Mouse (Mus musculus) cerebellum, adult 18-20 months (tissue): Measurements from ENCODE around the gene Ccdc149.
A peak's percentile ranks its signal among the peaks of the same experiment; 100 is the strongest.

Experiments used
- DNase-seq, 2 experiments: peaks; one replicate each; pipeline ENCODE4 v3.0.0; 2021

Gene Ccdc149

DNA sequence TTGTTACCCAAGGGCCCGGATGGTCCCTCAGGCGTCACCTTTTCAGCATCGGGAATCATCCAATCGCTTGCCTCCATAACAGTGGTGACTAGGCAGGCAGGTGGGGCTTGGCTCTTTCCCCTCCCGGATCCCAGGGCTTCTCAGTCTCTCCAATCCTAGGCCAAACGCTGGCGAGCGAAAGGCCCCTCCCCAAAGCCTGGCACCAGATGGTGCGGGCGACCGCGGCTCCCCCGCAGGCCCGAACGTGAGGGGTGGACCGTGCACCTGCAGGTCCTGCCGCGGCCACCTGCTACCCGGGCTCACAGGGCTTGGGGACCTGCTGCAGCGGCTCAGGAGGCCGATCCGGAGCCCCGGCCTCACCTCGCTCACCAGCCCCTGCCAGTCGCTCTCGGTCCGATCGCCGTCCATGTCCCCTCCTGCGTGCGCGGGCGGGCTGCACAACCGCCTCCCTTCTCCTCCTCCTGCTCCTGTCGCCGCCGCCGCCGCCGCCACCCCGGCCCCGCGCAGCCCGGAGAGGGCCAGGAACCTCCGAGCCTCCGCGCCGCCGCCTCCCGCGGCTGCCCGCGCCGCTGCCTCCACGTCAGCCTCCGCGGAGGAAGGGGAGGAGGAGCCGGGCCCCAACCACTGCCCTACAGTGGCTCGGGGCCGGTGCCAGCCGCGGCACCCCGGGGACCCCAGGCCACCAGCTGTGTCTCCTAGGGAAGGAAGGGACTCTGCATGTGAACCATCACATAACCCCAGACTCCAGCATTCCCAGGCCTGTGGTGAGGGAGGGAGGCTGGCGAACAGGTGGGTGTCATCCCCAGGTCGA is at the start of gene Ccdc149:
Gene Ccdc149, minus strand, starts transcription at position 531 of the 811 bp plus-strand sequence.
- peak; percentile 90 to 93 for DNase-seq

DNA sequence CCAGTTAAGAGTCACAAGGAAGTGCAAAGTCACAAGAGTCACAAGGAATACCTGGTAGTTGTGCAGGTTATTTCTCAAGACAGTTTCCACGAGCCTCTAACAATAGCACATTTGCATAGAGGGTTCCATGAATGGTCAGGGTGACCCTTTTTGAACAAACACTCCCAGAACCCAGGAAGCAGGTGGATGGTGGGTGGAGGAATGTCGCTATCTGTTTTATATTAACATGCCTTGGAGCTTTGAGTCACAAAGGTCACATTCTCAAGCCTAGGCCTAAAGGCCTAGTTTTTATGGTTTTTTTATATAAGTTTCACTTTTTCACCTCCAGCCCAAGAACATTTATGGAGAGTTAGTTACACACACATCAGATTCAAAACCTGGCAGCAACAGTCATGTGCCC is 48.6 kb upstream of the Ccdc149 start:
- DNase-seq = no peak

DNA sequence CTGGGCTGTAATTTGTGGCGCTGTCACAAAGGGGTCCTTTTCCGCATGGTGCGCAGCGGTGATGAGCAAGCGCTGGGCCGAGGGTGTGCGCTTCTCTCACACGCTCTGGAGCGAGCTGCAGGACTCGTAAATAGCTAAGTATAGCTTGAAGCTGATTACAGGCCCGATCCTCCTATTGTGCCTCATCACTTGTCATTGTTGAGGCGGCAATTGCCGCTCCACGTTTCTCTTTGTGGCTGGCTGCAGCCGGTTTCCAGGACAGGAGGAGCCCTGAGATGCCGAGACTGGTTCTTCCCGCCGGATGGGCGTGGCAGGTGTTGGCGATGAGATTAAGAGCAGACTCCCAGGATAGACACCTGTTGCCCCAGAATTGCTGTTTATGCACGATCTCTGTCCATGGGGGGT is 44.8 kb upstream of the Ccdc149 start:
- peak; percentile 29 to 39 for DNase-seq

DNA sequence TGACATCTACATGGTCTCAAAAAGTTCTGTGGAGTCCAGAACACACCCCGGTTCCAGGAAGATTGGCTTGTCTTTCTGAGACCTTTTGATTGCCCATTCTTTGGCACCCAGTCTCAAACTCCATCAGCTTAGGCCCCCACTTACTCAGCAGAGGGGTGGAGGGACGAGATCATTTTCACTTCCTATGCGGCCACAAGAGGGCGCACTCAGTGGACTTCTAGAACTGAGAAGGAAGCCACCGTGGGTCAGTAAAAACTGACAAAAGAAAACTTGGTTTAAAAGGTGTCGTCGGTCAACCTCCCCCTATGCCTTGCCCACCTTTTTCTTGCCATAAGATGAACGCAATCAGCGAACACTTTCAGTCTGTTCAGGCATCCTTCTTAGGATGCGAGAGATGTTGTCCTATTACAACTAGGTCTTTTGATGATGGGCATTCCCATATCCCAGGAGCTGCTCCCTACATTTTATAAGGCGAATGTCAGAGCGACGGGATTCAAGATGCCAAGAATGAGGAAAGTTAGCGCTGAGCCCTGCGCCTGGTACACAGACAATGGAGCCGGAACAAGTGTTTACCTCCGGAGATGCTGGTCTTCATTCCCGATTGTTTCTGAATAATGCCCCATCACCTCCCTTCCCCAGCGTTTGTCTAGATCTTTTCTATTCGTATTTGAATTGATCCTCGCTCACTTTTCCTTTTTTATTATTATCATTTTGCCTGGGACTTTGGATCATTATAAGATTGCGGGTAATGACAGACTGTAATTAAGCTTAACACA is 44.1 kb upstream of the Ccdc149 start:
- peak; percentile 80 to 84 for DNase-seq

DNA sequence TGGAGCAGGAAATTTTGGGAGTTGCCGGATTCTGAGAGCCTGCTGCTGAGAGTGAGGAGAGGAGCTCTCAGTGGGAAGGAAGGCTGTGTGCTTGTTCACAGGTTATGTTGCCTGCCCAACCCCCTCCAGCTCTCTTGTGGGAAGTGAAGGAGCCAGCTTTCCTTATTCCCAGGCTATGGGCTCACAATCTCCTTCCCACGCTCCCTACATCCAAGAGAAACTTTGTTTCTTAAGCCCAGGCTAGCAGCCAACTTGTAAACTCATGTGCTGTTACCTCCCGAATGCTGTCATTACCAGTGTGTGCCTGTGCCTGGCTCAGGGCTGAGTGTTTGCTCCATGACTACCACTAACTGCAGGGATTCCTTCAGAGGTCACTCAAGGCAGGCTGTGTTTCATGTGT is 39.8 kb upstream of the Ccdc149 start:
- no peak for DNase-seq

DNA sequence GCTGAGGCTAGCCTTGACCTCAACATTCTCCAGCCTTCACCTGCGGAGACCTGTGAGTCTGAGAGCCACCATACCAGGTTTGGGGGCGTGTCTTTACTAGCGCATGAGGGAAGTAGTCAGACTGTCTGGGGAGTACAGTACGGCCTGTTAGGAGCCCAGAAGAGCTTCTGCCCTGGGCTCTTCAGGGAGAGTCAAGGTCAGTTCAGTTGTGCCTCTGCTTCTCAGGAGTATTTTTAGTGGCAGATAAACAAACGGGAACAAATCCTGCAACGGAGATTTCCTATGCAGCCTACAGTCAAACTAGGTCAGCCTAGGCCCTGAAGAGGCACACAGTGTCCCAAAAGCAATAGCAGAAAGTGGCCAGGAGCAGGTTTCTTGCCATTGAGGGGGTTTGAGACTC is 38.1 kb upstream of the Ccdc149 start:
- DNase-seq = no peak

DNA sequence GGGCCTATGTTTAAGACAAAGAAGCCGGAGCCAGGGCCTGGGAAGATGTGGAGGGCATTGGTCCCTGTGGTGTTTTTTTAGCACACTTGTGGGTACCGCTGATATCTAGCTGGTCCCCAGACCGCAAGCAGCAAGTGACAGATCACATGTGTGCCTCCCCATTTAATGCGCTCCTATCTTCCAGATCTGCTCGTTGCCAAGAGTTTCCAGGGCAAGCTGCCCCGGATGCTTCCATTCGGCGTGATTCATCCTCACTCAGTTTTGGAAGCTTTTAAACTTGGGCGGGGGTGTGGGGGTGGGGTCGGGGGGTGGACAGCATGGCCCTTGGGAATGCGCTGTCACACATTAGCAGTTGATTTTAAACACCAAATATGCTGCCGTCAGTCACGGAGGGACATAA is 33.3 kb upstream of the Ccdc149 start:
- DNase-seq = no peak

DNA sequence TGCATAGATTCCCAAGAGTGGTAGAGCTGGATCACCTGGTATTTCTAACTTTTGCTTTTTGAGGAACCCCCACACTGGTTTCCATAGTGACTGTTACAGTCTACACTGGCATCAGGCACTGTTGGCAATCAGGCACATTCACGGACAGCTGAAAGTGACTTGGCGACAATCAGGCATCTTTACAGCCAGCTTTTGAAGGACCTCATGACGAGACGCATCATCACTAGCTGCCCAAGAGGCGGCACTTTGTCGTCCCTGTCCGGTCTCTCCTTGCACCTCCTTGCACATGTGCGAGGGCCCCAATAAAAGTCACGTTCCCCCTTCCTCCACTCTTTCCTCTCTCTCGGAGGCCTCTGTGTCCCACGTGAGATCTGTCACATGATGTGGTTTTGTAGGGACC is 32.8 kb upstream of the Ccdc149 start:
- no peak for DNase-seq

DNA sequence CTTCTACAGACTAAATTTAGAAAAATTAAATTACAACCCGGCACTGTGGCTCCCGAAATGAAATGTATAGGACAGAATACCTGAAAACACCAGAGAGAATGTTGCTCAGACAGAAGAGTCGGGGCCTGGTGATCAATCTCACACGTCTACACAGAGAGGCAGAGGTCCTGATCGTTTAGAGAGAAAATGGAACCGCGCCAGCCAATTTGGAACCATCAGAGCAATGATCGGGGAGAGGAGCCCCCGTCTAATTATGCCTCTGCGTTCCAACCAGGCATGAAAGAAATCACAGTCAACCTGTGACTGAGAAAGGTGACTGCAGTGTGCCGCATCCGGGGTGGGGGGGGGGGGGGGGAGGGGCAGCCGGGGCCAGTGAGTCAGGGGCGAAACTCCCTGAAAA is 24.4 kb upstream of the Ccdc149 start:
- no peak for DNase-seq

DNA sequence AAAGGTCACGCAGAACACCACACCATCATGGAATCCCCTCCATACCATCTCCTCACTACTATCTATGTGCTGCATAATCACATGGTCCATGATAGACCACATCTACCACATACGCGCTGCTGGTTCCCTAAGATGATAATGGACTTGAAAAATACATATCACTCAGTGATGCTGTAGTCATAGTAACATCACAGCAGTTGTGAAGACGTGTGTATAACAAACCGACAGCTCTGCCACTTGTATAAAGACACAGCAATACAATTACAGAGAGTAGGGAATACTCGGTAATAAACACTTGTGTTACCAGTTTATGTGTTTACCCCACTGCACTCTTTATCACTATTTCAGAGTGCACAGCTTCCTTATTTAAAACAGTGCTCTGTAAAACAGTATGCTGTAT is 20.2 kb upstream of the Ccdc149 start:
- DNase-seq = no peak

DNA sequence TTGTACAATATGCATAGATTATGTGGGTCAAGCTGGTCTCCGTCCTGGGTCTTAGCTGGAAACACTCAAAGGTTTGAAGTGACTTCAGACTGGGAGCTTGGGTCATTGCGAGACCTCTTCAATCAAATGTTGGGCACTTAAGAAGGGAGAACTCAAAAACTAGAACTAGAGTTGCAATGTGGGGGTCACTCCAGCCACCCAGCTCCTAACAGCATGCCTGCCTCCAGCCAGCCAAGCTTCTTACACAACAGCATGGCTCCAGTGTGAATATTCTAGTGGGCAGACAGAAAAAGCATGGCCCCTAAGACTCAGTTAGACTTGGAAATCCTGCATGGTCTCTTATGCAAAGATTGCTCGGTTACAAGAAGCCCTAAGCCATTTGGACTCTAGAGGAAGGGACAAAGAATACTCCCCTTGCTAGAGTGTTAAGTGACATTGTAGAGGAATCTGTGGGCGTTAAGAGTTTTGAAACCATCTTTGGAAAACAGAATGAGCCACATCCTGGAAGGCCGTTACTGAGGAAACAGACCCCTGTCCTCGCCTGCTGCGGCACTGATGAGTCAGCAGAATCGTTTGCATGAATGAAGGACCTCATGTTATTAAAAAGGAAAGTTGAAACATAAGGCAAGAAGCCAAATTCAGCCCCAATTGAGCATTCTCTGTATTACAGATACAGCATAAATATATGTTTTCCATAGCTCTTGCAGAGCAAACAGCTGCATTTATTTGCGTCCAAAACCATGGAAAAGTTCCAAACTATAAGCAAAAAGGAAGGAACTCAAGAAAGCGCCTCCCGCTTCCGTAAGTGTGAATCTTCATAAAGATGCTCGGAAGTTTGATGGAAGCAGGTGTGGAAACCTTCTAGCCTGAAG is 16.5 kb upstream of the Ccdc149 start:
- DNase-seq = no peak

DNA sequence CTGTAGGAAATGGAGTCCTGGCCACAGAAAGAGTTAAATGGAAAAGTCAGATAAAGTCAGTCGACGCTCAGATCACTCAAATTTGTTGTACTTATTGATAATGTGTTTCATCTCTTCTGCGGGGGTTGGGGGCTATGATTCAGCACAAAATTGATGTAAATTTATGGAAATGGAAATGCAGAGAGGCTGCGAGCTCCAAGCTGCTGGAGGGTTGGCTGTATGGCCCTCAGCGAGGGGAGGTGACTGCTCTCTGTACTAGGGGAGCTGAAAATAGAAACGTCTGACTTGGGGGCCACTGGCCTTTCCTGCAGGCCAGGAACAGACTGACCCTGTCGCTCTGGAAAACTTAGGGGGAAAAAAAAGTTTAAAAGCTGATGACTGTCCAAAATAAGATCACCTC is 5.5 kb upstream of the Ccdc149 start:
- DNase-seq = no peak

DNA sequence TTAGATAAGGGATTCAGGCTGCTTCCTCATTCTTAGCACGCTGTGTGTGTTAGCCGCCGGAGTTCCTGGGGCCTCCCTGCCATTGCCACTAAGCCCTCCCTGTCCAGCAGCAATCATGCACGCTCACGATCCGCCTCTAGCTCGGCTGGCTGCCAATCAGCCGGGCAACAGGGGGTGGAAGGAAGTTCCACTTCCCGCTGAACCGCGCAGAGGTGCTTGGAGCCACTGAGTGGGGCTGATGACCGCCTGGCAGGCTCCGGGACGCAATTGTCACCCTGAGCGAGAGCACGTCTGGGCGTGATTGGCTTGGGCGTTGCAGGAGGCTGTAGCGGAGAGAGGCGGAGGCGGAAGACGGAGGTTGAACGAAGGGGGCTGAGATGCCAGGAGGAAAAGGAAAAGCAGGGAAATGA is 5.0 kb upstream of the Ccdc149 start:
- peak; percentile 69 to 72 for DNase-seq

DNA sequence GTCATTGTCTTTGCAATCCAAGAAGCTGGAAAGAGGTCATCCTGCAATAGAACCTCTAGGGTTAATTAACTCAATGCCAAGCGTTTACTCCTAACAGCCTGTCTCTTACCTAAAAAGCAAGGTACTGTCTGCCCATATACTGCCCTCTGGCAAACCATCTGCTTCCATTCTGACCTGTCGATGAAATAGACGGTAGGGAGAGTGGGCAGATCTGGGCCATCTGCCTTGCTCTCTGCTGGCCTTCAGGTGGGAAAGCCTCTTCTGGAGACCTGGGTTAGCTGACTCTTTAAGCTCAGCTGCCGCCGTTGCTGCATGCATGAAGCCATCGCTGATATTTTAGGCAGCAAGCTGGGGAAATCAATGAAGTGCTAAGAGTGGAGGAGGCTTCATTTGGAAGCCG is 2.7 kb upstream of the Ccdc149 start:
- DNase-seq = peak in 1 of 2 experiments; percentile 28

DNA sequence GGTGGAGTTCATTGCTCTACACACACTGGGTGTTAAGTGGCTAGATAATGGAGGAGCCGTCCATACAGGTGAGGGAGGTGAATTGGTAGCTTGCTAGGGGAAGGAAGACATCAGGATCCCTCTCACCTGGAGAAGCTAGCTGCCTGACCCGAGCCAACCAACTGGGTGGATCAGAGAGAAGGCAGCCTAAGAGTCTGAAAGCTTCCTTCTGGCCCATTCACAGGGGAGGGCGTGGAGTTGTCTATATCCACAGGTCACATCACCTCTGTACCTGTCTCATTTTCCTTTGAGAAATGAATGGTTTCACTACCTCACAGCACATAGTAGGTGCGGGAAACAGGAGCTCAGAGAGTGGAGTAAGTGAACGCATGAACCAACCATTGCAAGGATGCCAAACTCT is 770 bp downstream of the Ccdc149 start:
- no peak for DNase-seq

DNA sequence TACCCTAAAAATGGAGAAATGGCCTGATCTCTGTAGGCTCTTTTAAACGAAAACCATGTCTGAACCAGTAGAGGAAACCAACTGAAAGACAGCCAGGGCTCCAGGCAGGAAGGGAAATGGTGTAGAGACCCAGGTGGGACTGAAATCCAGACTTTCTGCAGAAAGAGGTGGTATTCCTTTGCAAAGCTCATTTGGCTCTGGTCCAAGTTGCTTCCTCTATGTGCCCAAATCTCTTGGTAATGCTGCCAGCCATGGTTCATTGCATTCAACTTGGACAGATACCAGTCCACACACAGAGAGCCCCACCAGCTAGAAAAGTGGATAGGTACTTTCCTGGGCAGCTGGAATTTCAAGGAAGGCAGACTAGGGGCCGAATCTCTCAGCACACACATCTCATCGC is 3.5 kb downstream of the Ccdc149 start:
- DNase-seq = no peak

DNA sequence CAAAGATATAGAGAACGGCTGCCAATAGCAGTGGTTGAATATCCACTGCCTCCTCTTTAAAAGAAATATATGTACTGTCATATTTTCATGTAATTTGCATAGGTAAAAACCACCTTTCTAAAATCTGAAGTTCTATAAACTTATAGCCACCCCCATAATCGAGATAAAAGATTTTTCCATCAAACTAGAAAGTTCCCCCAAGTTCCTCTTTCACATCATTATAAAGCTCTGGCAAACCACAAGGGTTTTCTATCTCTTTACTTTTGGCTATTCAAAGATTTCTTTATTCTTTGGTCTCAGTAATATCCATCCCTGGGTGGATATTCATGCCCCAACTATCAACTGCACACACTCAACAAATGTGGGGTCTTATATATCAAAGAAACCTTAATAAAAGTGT is 8.9 kb downstream of the Ccdc149 start:
- DNase-seq = no peak

DNA sequence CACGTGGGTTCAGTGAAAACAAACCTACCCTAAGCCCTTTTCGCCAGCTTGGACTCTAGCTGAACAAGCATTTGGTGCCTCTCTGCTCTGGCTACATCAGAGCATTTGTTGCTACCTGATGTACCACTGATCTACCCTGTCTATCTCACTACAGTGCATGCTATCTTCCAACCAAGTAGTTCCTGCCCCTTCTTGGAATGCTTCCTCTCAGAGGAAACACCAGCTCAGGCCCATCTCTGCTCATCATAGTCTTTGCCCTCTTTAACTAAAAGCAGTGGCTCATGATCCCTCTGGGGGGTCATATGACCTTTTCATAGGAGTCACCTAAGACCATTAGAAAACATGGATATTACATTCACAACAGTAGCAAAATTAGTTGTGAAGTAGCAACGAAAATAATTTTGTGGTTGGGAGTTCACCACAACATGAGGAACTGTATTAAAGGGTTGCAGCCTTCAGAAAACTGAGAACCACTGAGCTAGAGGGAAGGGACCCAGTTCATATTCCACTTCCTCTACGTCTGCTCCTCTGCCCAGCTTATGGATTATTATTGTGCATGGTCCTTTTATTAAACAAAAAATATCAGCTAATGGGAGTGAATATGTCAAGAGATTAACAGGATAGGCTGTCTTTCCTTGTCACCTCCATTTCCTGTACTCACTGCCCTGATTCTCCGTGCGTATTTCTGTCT is 9.7 kb downstream of the Ccdc149 start:
- no peak for DNase-seq

DNA sequence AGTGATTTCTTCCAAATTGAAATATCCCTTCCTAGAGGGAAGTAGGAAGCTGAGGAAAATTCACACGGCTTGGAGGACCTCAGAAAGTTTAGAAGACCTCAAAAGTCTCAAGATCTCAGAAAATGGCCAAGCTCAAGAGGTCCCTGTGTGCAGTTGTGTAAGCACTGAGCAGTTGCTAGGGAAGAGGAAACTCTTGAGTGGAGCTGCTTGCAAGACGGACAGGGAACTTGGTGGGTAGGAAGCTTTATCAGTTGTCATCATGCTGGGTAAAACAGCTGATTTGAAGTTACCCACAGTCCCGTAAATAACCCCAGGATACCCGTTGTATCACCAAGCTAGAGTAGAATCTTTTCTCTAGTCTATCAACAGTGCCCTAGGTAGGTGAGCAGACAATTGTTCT is 12.0 kb downstream of the Ccdc149 start:
- DNase-seq = no peak

DNA sequence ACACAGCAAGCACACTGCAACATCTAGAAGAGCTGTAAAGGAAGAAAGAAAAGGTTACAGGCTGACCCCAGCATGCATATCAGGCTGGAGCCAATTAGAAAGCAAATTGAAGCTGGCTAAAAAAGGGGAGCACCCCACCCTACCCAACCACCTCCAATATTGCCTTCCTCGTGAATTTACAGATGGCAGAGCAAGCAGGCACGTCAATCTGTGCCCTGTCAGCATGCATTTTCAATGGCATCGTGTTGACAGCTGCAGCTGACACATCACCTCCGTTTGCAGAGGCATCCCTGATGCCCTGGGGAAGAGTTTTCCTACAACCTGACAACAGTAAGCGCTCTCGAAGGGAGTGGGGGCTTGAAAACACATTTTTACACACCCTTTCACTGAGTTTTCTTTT is 14.2 kb downstream of the Ccdc149 start:
- no peak for DNase-seq

DNA sequence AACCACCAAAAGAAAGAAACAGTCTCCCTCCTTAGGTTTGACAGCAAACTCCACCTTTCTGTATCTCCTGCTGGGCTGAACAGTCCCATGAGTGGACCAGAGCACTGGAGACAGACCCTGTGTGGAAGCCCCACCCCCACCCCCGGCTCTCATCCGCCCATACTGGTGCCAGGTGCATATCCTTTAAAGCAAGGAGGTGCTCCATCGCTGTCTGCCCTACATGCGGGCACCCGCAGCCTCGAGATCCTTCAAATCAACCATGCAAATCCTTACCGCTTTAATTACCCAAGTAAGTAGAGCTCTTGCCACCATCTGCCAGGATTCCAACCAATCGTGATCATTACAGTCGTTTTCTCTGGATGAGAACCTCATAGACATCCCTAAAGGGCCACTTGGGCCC is 20.5 kb downstream of the Ccdc149 start:
- no peak for DNase-seq

DNA sequence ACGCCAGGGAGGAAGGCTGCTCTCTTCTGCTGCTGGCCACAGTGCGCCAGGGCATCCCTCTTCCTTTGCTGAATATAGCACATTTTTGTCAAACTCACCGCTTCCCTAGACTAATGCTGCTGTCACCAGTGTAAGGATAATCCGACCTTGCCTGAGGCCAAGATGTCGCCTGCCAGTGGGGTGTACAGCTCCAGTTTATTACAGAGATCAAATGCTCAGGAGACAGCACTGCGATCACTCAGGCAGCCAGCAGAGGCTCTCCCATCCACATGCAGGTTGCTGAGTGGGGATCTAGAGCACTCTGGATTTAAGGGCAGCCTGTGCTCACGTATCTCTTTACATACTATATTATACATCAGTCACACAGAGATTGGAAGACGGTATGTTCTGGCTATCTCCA is 22.1 kb downstream of the Ccdc149 start:
- DNase-seq = no peak

DNA sequence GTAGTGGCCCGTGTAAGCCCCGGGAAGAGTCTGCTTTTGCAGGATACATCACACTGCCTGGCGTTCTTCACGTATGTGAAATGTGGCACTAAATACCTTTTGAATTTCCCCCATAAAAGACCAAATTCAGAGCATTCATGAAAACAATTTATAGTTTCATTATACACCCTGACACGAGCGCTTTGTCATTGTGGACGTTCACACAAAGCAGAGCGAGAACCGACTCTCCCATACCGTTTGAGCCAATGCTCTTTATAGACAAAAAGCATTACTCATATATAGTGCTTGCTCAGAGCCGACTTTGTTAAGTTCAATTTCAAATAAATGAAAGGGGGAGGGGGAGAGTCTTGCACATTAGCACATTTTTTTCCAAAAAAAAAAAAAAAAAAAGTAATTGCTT is 31.0 kb downstream of the Ccdc149 start:
- DNase-seq = no peak
